Mouse (Mus musculus) induced T-regulatory cell, adult 2 months (primary cell): ENCODE measurements around the gene Gnb5.

Experiments
- DNase-seq: peaks from one replicate; pipeline ENCODE4 v3.0.0-alpha.2; 2012; ENCODE audit warnings: low read depth

Gene Gnb5

GRCm38 (mm10) chr9:75306126-75306898 lies at the start of gene Gnb5:
Gene Gnb5 (plus strand): TSS chr9:75306288.
- no peak for DNase-seq

GRCm38 (mm10) chr9:75258792-75259191 lies 47.3 kb upstream of the Gnb5 start:
- no peak for DNase-seq

- DNase-seq = peak; percentile 65
These were observed 46.4 kb upstream of the Gnb5 start for GRCm38 (mm10) chr9:75259656-75260055.

- peak; percentile 40 for DNase-seq
These were observed 44.7 kb upstream of the Gnb5 start for GRCm38 (mm10) chr9:75261332-75261872.

- peak; percentile 79 for DNase-seq
These were observed 43.8 kb upstream of the Gnb5 start for GRCm38 (mm10) chr9:75262235-75262826.

GRCm38 (mm10) chr9:75264008-75264718 lies 41.9 kb upstream of the Gnb5 start:
- DNase-seq = no peak

GRCm38 (mm10) chr9:75267147-75267546 lies 38.9 kb upstream of the Gnb5 start:
- no peak for DNase-seq

GRCm38 (mm10) chr9:75270382-75270781 lies 35.7 kb upstream of the Gnb5 start:
- DNase-seq = no peak

- peak; percentile 25 for DNase-seq
These were observed 34.5 kb upstream of the Gnb5 start for GRCm38 (mm10) chr9:75271539-75271938.

GRCm38 (mm10) chr9:75273646-75274045 lies 32.4 kb upstream of the Gnb5 start:
- DNase-seq = no peak

- no peak for DNase-seq
These were observed 31.6 kb upstream of the Gnb5 start for GRCm38 (mm10) chr9:75274486-75274885.

GRCm38 (mm10) chr9:75275051-75275450 lies 31.0 kb upstream of the Gnb5 start:
- no peak for DNase-seq

- peak; percentile 68 for DNase-seq
These were observed 25.3 kb upstream of the Gnb5 start for GRCm38 (mm10) chr9:75280814-75281213.

GRCm38 (mm10) chr9:75282179-75282578 lies 23.9 kb upstream of the Gnb5 start:
- DNase-seq = no peak

GRCm38 (mm10) chr9:75282830-75283229 lies 23.3 kb upstream of the Gnb5 start:
- DNase-seq = peak; percentile 65

- no peak for DNase-seq
These were observed 22.5 kb upstream of the Gnb5 start for GRCm38 (mm10) chr9:75283636-75284035.

- no peak for DNase-seq
These were observed 20.7 kb upstream of the Gnb5 start for GRCm38 (mm10) chr9:75285363-75285762.

GRCm38 (mm10) chr9:75287636-75288035 lies 18.5 kb upstream of the Gnb5 start:
- DNase-seq = no peak

- peak; percentile 52 for DNase-seq
These were observed 16.5 kb upstream of the Gnb5 start for GRCm38 (mm10) chr9:75289545-75289944.

GRCm38 (mm10) chr9:75299342-75299741 lies 6.7 kb upstream of the Gnb5 start:
- peak; percentile 72 for DNase-seq

GRCm38 (mm10) chr9:75303033-75303432 lies 3.1 kb upstream of the Gnb5 start:
- no peak for DNase-seq

GRCm38 (mm10) chr9:75303701-75304261 lies 2.3 kb upstream of the Gnb5 start:
- DNase-seq = peak; percentile 30
